Mouse (Mus musculus): Measurements from ENCODE around the gene Zfp784. TPM values are rescaled to one million over a fixed set of nuclear protein-coding genes. Genes with fewer than 3 reads are reported as not detected.
"Not testable (repeated sequence)": the region's sequence is repeated elsewhere in the genome, so short reads cannot be mapped to it uniquely, and the experiment has no call there.

Zfp784 gene
- polyA plus RNA-seq, 1 experiment from 2014 or later, result 4.6 TPM

GRCm38 (mm10) chr7:5021197-5021596, 17.0 kb downstream of the Zfp784 start:
- Histone ChIP-seq H3K9ac (peak overlapping the region; percentile 92), H3K27me3 (ENCODE audit: insufficient read depth, low read length) (no peaks in the 10 kb centered on the region), H3K4me1 (ENCODE audit: insufficient read depth) (no peaks in the 10 kb centered on the region), H3K9me3 (ENCODE audit: low read depth, low read length) (no peaks in the 10 kb centered on the region), H3K4me2 (peak overlapping the region; percentile 70), H3K27ac (ENCODE audit: low read depth) (0 out of 2 replicates have a peak overlapping the region, but pooled peaks have one; percentile 96), H3K36me3 (ENCODE audit: insufficient read depth) (peaks cover 45% of the 10 kb centered on the region), H3K4me3 (ENCODE audit: low read depth, low read length) (peak overlapping the region; percentile 73)
- WGBS, result 45% methylated on average over 5 of the region's 5 CpGs
- ATAC-seq (ENCODE audit: insufficient read depth) (no peak), DNase-seq (no peak)
- no peak for TF ChIP-seq CTCF (IDR thresholded peaks at IDR 0.05; ENCODE audit: low read depth)

DNA sequence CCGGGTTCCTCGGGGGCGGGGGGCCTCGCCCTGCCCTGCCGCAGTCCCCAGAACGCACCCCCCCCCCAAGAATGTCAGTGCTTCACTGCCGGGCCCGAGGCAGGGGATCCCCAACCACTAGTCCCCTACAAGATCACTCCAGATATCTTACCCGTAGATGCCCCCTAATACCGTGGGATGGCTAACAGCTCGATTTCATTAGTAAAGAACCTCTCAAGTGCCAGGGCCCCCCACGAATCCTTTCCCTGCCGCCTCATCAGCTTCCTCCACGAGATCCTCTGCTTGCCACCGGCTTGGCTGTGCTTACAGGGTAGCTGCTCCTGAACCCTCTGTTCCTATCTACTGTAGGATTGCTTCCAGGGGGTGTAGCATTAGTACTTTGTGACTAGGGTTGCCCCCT, 17.6 kb downstream of the Zfp784 start:
- H3K4me2 ChIP-seq, result peak overlapping the region; percentile 70
- peak overlapping the region; percentile 96 for H3K27ac ChIP-seq (ENCODE audit: low read depth)
- H3K27me3 ChIP-seq (ENCODE audit: insufficient read depth, low read length), result no peaks in the 10 kb centered on the region
- H3K9me3 ChIP-seq (ENCODE audit: low read depth, low read length), result no peaks in the 10 kb centered on the region
- TF ChIP-seq CTCF (IDR thresholded peaks at IDR 0.05; ENCODE audit: low read depth), result no peak
- H3K9ac ChIP-seq, result peak overlapping the region; percentile 92
- peak overlapping the region; percentile 73 for H3K4me3 ChIP-seq (ENCODE audit: low read depth, low read length)
- WGBS, result under 1% methylated on average over 14 of the region's 15 CpGs
- DNase-seq (peak; percentile 39), ATAC-seq (ENCODE audit: insufficient read depth) (peak; percentile 47; the same call in 1 of the 2 replicates)
- no peaks in the 10 kb centered on the region for H3K4me1 ChIP-seq (ENCODE audit: insufficient read depth)
- H3K36me3 ChIP-seq (ENCODE audit: insufficient read depth), result peaks cover 40% of the 10 kb centered on the region

DNA sequence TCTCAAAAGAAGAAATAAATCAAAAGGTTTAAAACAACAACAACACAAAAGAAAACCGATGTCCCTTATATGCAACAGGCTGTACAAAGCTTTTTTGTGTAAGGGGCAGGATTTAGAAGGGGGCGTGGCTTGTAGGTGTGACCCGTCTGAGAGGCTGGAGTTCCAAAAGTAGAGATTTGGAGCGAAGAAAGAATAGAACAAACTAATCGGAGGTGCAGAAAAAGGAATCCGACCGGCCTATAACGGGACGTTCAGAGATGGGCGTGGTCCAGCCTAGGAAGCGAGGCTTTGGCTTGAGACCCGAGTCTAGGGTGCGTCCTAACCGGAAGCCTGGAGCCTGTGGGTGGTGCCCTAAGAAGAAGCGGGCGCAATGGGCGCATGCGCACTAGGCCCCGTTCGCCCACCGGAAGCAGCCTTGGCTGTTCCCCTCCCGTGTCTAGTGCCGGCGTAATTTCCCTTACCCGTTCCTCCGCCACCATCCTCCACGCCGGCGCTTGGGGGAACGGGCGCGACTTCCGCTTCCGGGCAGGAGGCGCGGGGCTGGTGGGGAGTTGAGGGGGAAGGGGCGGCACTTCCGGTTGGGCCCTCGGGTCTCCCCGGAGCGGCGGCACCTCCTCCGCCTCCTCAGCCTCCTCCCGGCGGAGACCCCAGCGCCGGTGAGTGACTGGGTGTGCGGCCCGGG, 18.1 kb downstream of the Zfp784 start, which contains the start of the genes Zfp865 and Ccdc106:
Gene Zfp865 (plus strand): TSS at position 377 of the 682 bp plus-strand sequence.
Gene Ccdc106 (plus strand): TSS at position 554 of the 682 bp plus-strand sequence.
- H3K9ac ChIP-seq, result peak within 1 kb of the TSS; percentile 92
- ATAC-seq (ENCODE audit: insufficient read depth), result peak; percentile 86
- peak within 1 kb of the TSS; percentile 70 for H3K4me2 ChIP-seq
- H3K4me3 ChIP-seq (ENCODE audit: low read depth, low read length), result peak within 1 kb of the TSS; percentile 73
- H3K9me3 ChIP-seq (ENCODE audit: low read depth, low read length), result no peaks in the 10 kb centered on the region
- under 1% methylated on average over 44 of the region's 49 CpGs for WGBS
- DNase-seq, result peak; percentile 99
- peaks cover 37% of the 10 kb centered on the region for H3K36me3 ChIP-seq (ENCODE audit: insufficient read depth)
- H3K4me1 ChIP-seq (ENCODE audit: insufficient read depth), result no peaks in the 10 kb centered on the region
- H3K27ac ChIP-seq (ENCODE audit: low read depth), result peak within 1 kb of the TSS; percentile 96
- TF ChIP-seq CTCF (IDR thresholded peaks at IDR 0.05; ENCODE audit: low read depth), result no peak
- no peaks in the 10 kb centered on the region for H3K27me3 ChIP-seq (ENCODE audit: insufficient read depth, low read length)

GRCm38 (mm10) chr7:5019576-5019975, 18.7 kb downstream of the Zfp784 start:
- peak overlapping the region; percentile 92 for H3K9ac ChIP-seq
- peak overlapping the region; percentile 73 for H3K4me3 ChIP-seq (ENCODE audit: low read depth, low read length)
- H3K4me1 ChIP-seq (ENCODE audit: insufficient read depth); H3K27me3 ChIP-seq (ENCODE audit: insufficient read depth, low read length); ATAC-seq (ENCODE audit: insufficient read depth); H3K9me3 ChIP-seq (ENCODE audit: low read depth, low read length): not testable (repeated sequence)
- peak overlapping the region; percentile 70 for H3K4me2 ChIP-seq
- peak; percentile 18 for DNase-seq
- H3K27ac ChIP-seq (ENCODE audit: low read depth), result peak overlapping the region; percentile 96
- 28% methylated on average over 8 of the region's 8 CpGs for WGBS
- H3K36me3 ChIP-seq (ENCODE audit: insufficient read depth), result peaks cover 32% of the 10 kb centered on the region

GRCm38 (mm10) chr7:5017931-5018330, 20.3 kb downstream of the Zfp784 start:
- ATAC-seq (ENCODE audit: insufficient read depth) (no peak), DNase-seq (no peak)
- Histone ChIP-seq H3K9me3 (ENCODE audit: low read depth, low read length) (no peaks in the 10 kb centered on the region), H3K27me3 (ENCODE audit: insufficient read depth, low read length) (no peaks in the 10 kb centered on the region), H3K9ac (no peak overlapping the region), H3K4me3 (ENCODE audit: low read depth, low read length) (no peak overlapping the region), H3K27ac (ENCODE audit: low read depth) (no peak overlapping the region), H3K4me1 (ENCODE audit: insufficient read depth) (no peaks in the 10 kb centered on the region), H3K4me2 (no peak overlapping the region), H3K36me3 (ENCODE audit: insufficient read depth) (peaks cover 16% of the 10 kb centered on the region)
- WGBS, result 95% methylated on average over 21 of the region's 21 CpGs
- TF ChIP-seq CTCF (IDR thresholded peaks at IDR 0.05; ENCODE audit: low read depth), result no peak

- WGBS, result 93% methylated on average over 16 of the region's 16 CpGs
These were observed 20.9 kb downstream of the Zfp784 start for GRCm38 (mm10) chr7:5017352-5017751.

GRCm38 (mm10) chr7:5016920-5017319, 21.3 kb downstream of the Zfp784 start:
- no peak overlapping the region for H3K4me2 ChIP-seq
- 85% methylated on average over 2 of the region's 2 CpGs for WGBS
- H3K27me3 ChIP-seq (ENCODE audit: insufficient read depth, low read length), result no peaks in the 10 kb centered on the region
- H3K36me3 ChIP-seq (ENCODE audit: insufficient read depth), result peaks cover 15% of the 10 kb centered on the region
- no peaks in the 10 kb centered on the region for H3K9me3 ChIP-seq (ENCODE audit: low read depth, low read length)
- H3K4me3 ChIP-seq (ENCODE audit: low read depth, low read length), result no peak overlapping the region
- H3K4me1 ChIP-seq (ENCODE audit: insufficient read depth), result no peaks in the 10 kb centered on the region
- ATAC-seq (ENCODE audit: insufficient read depth) (no peak), DNase-seq (no peak)
- no peak overlapping the region for H3K27ac ChIP-seq (ENCODE audit: low read depth)
- H3K9ac ChIP-seq, result no peak overlapping the region
- TF ChIP-seq CTCF (IDR thresholded peaks at IDR 0.05; ENCODE audit: low read depth), result no peak

More at GRCm38 (mm10) chr7:5017352-5017751, 20.9 kb downstream of the Zfp784 start:
- no peak for ATAC-seq (ENCODE audit: insufficient read depth)
- H3K4me2 ChIP-seq, result no peak overlapping the region
- H3K9me3 ChIP-seq (ENCODE audit: low read depth, low read length), result no peaks in the 10 kb centered on the region
- no peak for DNase-seq
- no peaks in the 10 kb centered on the region for H3K27me3 ChIP-seq (ENCODE audit: insufficient read depth, low read length)
- H3K27ac ChIP-seq (ENCODE audit: low read depth), result no peak overlapping the region
- no peak for TF ChIP-seq CTCF (IDR thresholded peaks at IDR 0.05; ENCODE audit: low read depth)
- no peaks in the 10 kb centered on the region for H3K4me1 ChIP-seq (ENCODE audit: insufficient read depth)
- no peak overlapping the region for H3K4me3 ChIP-seq (ENCODE audit: low read depth, low read length)
- H3K9ac ChIP-seq, result no peak overlapping the region
- H3K36me3 ChIP-seq (ENCODE audit: insufficient read depth), result peaks cover 16% of the 10 kb centered on the region

Measured in lung, embryonic 14.5 days (tissue).